Mouse (Mus musculus): ENCODE results near the gene Arl10.
A peak's percentile ranks its signal among the peaks of the same experiment; 100 is the strongest.
"Not testable (repeated sequence)": the region's sequence is repeated elsewhere in the genome, so short reads cannot be mapped to it uniquely, and the experiment has no call there.

Arl10 gene

GRCm38 (mm10) chr13:54582126-54582525, 7.3 kb downstream of the Arl10 start:
- DNase-seq (ENCODE audit: low read depth): no peak

- DNase-seq (ENCODE audit: low read depth): no peak
These were observed 8.0 kb downstream of the Arl10 start for GRCm38 (mm10) chr13:54582860-54583259.

- no peak for DNase-seq (ENCODE audit: low read depth)
These were observed 11.0 kb downstream of the Arl10 start for GRCm38 (mm10) chr13:54585831-54586230.

- DNase-seq (ENCODE audit: low read depth): no peak
These were observed 14.7 kb downstream of the Arl10 start for GRCm38 (mm10) chr13:54589414-54589995.

GRCm38 (mm10) chr13:54589996-54590951, 15.5 kb downstream of the Arl10 start, which contains the start of the genes Nop16 and Higd2a:
Gene Nop16 (minus strand): TSS chr13:54590090.
Gene Higd2a (plus strand): TSS chr13:54590207.
- peak; percentile 99 for DNase-seq (ENCODE audit: low read depth)

GRCm38 (mm10) chr13:54591776-54592356, 17.1 kb downstream of the Arl10 start:
- no peak for DNase-seq (ENCODE audit: low read depth)

GRCm38 (mm10) chr13:54593617-54594016, 18.8 kb downstream of the Arl10 start:
- no peak for DNase-seq (ENCODE audit: low read depth)

- DNase-seq (ENCODE audit: low read depth): no peak
These were observed 21.4 kb downstream of the Arl10 start for GRCm38 (mm10) chr13:54596107-54596690.

- no peak for DNase-seq (ENCODE audit: low read depth)
These were observed 22.1 kb downstream of the Arl10 start for GRCm38 (mm10) chr13:54596870-54597269.

GRCm38 (mm10) chr13:54598622-54599143, 23.9 kb downstream of the Arl10 start:
- no peak for DNase-seq (ENCODE audit: low read depth)

GRCm38 (mm10) chr13:54602639-54603111, 27.9 kb downstream of the Arl10 start:
- DNase-seq (ENCODE audit: low read depth): no peak

- no peak for DNase-seq (ENCODE audit: low read depth)
These were observed 28.7 kb downstream of the Arl10 start for GRCm38 (mm10) chr13:54603501-54603900.

GRCm38 (mm10) chr13:54604221-54604620, 29.4 kb downstream of the Arl10 start:
- DNase-seq (ENCODE audit: low read depth): no peak

GRCm38 (mm10) chr13:54605426-54605825, 30.6 kb downstream of the Arl10 start:
- DNase-seq (ENCODE audit: low read depth): no peak

- no peak for DNase-seq (ENCODE audit: low read depth)
These were observed 32.4 kb downstream of the Arl10 start for GRCm38 (mm10) chr13:54607204-54607603.

GRCm38 (mm10) chr13:54608002-54608401, 33.2 kb downstream of the Arl10 start:
- no peak for DNase-seq (ENCODE audit: low read depth)

GRCm38 (mm10) chr13:54608666-54609065, 33.9 kb downstream of the Arl10 start:
- DNase-seq (ENCODE audit: low read depth): no peak

- DNase-seq (ENCODE audit: low read depth): no peak
These were observed 34.5 kb downstream of the Arl10 start for GRCm38 (mm10) chr13:54609301-54609700.

- DNase-seq (ENCODE audit: low read depth): no peak
These were observed 35.8 kb downstream of the Arl10 start for GRCm38 (mm10) chr13:54610613-54610971.

GRCm38 (mm10) chr13:54610972-54611754, 36.3 kb downstream of the Arl10 start, which contains the start of gene Cltb:
Gene Cltb (minus strand): TSS chr13:54611344.
- peak; percentile 24 for DNase-seq (ENCODE audit: low read depth)

GRCm38 (mm10) chr13:54613141-54613540, 38.3 kb downstream of the Arl10 start:
- not testable (repeated sequence) for DNase-seq (ENCODE audit: low read depth)
